Mouse (Mus musculus): ENCODE data around the gene Pla2g4a.

Gene Pla2g4a

GRCm38 (mm10) chr1:149846655-149847054 is 114.4 kb downstream of the Pla2g4a start:
- DNase-seq = no peak

GRCm38 (mm10) chr1:149841845-149842244 is 119.2 kb downstream of the Pla2g4a start:
- DNase-seq = no peak

- no peak for DNase-seq
These were observed 120.1 kb downstream of the Pla2g4a start for GRCm38 (mm10) chr1:149840961-149841416.

GRCm38 (mm10) chr1:149840312-149840930 is 120.7 kb downstream of the Pla2g4a start:
- DNase-seq = no peak

- no peak for DNase-seq
These were observed 124.6 kb downstream of the Pla2g4a start for GRCm38 (mm10) chr1:149836496-149836895.

- DNase-seq = no peak
These were observed 127.2 kb downstream of the Pla2g4a start for GRCm38 (mm10) chr1:149833876-149834275.

- DNase-seq = no peak
These were observed 128.1 kb downstream of the Pla2g4a start for GRCm38 (mm10) chr1:149832952-149833351.

GRCm38 (mm10) chr1:149832514-149832913 is 128.6 kb downstream of the Pla2g4a start:
- no peak for DNase-seq

- no peak for DNase-seq
These were observed 130.0 kb downstream of the Pla2g4a start for GRCm38 (mm10) chr1:149831100-149831499.

- DNase-seq = no peak
These were observed 147.3 kb downstream of the Pla2g4a start for GRCm38 (mm10) chr1:149813616-149814345.

GRCm38 (mm10) chr1:149809527-149809926 is 151.6 kb downstream of the Pla2g4a start:
- no peak for DNase-seq
